Comparison of ENCODE assay signal across 7 mouse cellular contexts in the genomic region with DNA sequence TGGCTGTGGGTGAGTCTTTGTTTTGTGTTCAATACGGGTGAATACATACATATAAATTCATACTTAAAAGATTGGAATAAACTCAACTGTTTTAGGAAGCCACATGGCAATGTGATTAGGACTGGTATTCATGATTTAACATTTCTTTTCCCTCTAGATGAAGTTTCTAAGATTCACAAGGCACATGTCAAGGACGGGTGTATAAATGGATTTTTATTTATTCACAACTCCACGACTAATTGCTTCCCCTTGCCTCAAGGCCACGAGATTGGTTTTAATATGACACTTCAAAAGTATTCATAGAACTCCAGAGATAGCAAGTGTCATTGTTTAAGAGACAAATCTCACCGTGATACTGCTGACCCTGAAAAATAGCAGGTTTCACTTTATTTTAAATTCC. TPM values are rescaled to one million over a fixed set of nuclear protein-coding genes. Genes with fewer than 3 reads are reported as not detected.
DNase-seq lines count a peak whose midpoint lies in the region; ATAC-seq and TF ChIP-seq lines count a peak whose summit lies in the region.

TSS of gene Kctd15 (minus strand) at position 101 of the 400 bp plus-strand sequence.

- no peak for TF ChIP-seq CTCF in lung, embryonic 14.5 days (IDR thresholded peaks at IDR 0.05; ENCODE audit: low read depth)

- WGBS in lung, embryonic 14.5 days: 61% methylated on average over 5 of the region's 5 CpGs
- 68% methylated on average over 5 of the region's 5 CpGs for WGBS in forebrain, embryonic 14.5 days
- WGBS in large intestine, adult 2 months: 77% methylated on average over 5 of the region's 5 CpGs
- WGBS in midbrain, embryonic 16.5 days: 44% methylated on average over 5 of the region's 5 CpGs

- no peaks in the 10 kb centered on the region for H3K4me1 ChIP-seq in lung, embryonic 14.5 days (ENCODE audit: insufficient read depth)
- H3K4me1 ChIP-seq in forebrain, embryonic 14.5 days (ENCODE audit: control insufficient read depth, insufficient read depth, low read length): peaks cover 9% of the 10 kb centered on the region
- H3K4me1 ChIP-seq in midbrain, embryonic 16.5 days (ENCODE audit: control insufficient read depth, insufficient read depth, low read length): peaks cover 12% of the 10 kb centered on the region

- H3K9ac ChIP-seq in lung, embryonic 14.5 days: peak within 1 kb of the TSS; percentile 94
- H3K9ac ChIP-seq in forebrain, embryonic 14.5 days (ENCODE audit: low read length): peak within 1 kb of the TSS; percentile 97
- peak within 1 kb of the TSS; percentile 99 for H3K9ac ChIP-seq in midbrain, embryonic 16.5 days (ENCODE audit: low read depth, low read length)

- no peaks in the 10 kb centered on the region for H3K27me3 ChIP-seq in lung, embryonic 14.5 days (ENCODE audit: insufficient read depth, low read length)
- no peaks in the 10 kb centered on the region for H3K27me3 ChIP-seq in forebrain, embryonic 14.5 days (replicated peaks; ENCODE audit: control insufficient read depth, insufficient read depth, low read length)
- H3K27me3 ChIP-seq in midbrain, embryonic 16.5 days (ENCODE audit: control insufficient read depth, insufficient read depth, low read depth, low read length): no peaks in the 10 kb centered on the region

- H3K4me2 ChIP-seq in lung, embryonic 14.5 days: peak within 1 kb of the TSS; percentile 80
- peak within 1 kb of the TSS; percentile 74 for H3K4me2 ChIP-seq in forebrain, embryonic 14.5 days (ENCODE audit: low read length)
- H3K4me2 ChIP-seq in midbrain, embryonic 16.5 days (ENCODE audit: low read length): peak within 1 kb of the TSS; percentile 98

- H3K9me3 ChIP-seq in lung, embryonic 14.5 days (ENCODE audit: low read depth, low read length): no peaks in the 10 kb centered on the region
- H3K9me3 ChIP-seq in forebrain, embryonic 14.5 days (replicated peaks; ENCODE audit: control insufficient read depth, low read length): no peaks in the 10 kb centered on the region
- H3K9me3 ChIP-seq in midbrain, embryonic 16.5 days (replicated peaks; ENCODE audit: control insufficient read depth, low read length, poor library complexity, severe bottlenecking): no peaks in the 10 kb centered on the region

- peak within 1 kb of the TSS; percentile 76 for H3K4me3 ChIP-seq in lung, embryonic 14.5 days (ENCODE audit: low read depth, low read length)
- peak within 1 kb of the TSS; percentile 86 for H3K4me3 ChIP-seq in forebrain, embryonic 14.5 days (ENCODE audit: low read depth, low read length)
- H3K4me3 ChIP-seq in midbrain, embryonic 16.5 days (ENCODE audit: low read depth, low read length): peak within 1 kb of the TSS; percentile 71

- no peak for ATAC-seq in lung, embryonic 14.5 days (ENCODE audit: insufficient read depth)
- no peak for ATAC-seq in forebrain, embryonic 14.5 days
- ATAC-seq in midbrain, embryonic 16.5 days: no peak

- peak within 1 kb of the TSS; percentile 99; the same call in 1 of the 2 replicates for H3K27ac ChIP-seq in lung, embryonic 14.5 days (ENCODE audit: low read depth)
- peak within 1 kb of the TSS; percentile 99 for H3K27ac ChIP-seq in forebrain, embryonic 14.5 days (ENCODE audit: low read depth, low read length)
- H3K27ac ChIP-seq in midbrain, embryonic 16.5 days (ENCODE audit: low read length): peak within 1 kb of the TSS; percentile 99

- no peaks in the 10 kb centered on the region for H3K36me3 ChIP-seq in lung, embryonic 14.5 days (ENCODE audit: insufficient read depth)
- no peaks in the 10 kb centered on the region for H3K36me3 ChIP-seq in forebrain, embryonic 14.5 days (ENCODE audit: control insufficient read depth, insufficient read depth, low read length)
- H3K36me3 ChIP-seq in midbrain, embryonic 16.5 days (ENCODE audit: control insufficient read depth, insufficient read depth, low read length): no peaks in the 10 kb centered on the region

- no peak for DNase-seq in lung, embryonic 14.5 days
- DNase-seq in lung, postnatal 14 days: no peak
- no peak for DNase-seq in forebrain, embryonic 14.5 days (ENCODE audit: low spot score)
- no peak for DNase-seq in large intestine, adult 2 months (ENCODE audit: low read depth, low spot score)
- DNase-seq in ovary, postnatal 10 days (ENCODE audit: low spot score): no peak
- no peak for DNase-seq in kidney, postnatal 10 days

RNA-seq across cellular contexts. Expression of gene Kctd15, which starts in this region (rescaled TPM):
- 11.0 and 11.4 TPM in 2 replicates for polyA plus RNA-seq in lung, embryonic 14.5 days (2014; fragmentation: Nextera tagmentation; extraction: Ambion mirVana)
- 13.9 and 16.0 TPM in 2 replicates for polyA plus RNA-seq in forebrain, embryonic 14.5 days (2014; fragmentation: Nextera tagmentation; extraction: Ambion mirVana)
- 9.7 and 11.6 TPM in 2 replicates for polyA plus RNA-seq in large intestine, adult 2 months (2012; rRNA removed)
- polyA plus RNA-seq in midbrain, embryonic 16.5 days (2015; fragmentation: Nextera tagmentation; extraction: Ambion mirVana): 24.8 and 26.5 TPM in 2 replicates
